Mouse (Mus musculus) ovary, adult 18-20 months (tissue): Measurements from ENCODE around the gene Rabep2.
A peak's percentile ranks its signal among the peaks of the same experiment; 100 is the strongest.

ENCODE experiments used
- DNase-seq: peaks from one replicate; pipeline ENCODE4 v3.0.0; 2022; ENCODE audit warnings: low spot score, mixed read lengths

Rabep2 gene

DNA sequence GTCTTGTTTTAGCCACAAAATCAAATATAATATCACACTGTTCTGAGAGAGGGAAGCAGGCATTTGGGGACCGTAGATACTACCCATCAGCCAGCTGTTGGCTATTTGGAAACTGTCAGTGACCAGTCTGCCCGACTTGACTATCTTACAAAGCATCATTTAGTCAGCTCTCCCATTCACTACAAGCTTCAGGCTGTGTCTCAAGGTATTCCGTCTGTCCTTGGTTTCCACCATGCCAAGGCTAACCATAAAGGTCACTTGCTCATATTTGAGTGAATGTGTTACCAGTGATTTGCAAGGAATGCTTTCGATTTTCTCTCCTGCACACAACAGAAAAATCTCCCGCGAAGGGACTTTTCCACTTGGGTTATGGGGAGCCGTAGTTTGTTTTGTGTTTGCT lies 6.2 kb downstream of the Rabep2 start:
- peak; percentile 29 for DNase-seq

DNA sequence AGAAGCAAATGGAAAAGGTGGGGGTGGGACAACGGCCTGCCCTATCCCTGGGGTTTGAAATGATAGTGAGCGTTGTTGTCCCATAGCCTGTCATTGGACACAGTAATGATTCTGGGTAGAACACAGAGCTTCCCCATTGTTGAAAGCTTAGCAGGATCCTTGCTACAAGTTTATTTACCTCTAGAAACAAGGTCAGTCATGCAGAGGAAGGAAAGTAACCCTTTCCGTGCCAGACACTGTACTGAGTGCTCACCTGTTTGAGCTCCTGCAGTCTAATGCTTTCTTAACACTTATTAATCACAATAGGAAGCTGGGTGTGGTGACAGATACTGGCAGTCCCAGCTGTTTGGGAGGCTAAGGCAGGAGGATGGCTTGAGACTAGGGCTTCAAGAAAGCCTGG lies 7.2 kb downstream of the Rabep2 start:
- no peak for DNase-seq

DNA sequence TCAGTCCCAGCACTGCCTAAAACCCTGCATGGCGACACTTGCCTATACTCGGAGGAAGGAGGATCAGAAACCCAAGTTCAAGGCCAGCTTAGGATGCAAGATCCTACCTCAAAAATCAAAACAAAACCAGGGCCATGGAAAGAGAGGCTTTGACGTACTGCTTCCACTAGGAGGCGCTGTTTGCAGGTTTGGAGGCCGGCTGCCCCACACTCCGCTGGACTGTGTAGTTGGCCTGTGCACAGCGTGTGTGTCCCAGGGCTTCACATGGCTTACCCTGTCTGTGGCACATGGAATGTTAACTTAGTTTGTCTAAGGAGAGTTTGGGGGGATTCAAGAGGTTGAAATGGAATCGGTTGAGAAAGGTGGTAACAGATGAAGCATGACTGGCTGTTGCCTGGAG lies 8.3 kb downstream of the Rabep2 start:
- no peak for DNase-seq

DNA sequence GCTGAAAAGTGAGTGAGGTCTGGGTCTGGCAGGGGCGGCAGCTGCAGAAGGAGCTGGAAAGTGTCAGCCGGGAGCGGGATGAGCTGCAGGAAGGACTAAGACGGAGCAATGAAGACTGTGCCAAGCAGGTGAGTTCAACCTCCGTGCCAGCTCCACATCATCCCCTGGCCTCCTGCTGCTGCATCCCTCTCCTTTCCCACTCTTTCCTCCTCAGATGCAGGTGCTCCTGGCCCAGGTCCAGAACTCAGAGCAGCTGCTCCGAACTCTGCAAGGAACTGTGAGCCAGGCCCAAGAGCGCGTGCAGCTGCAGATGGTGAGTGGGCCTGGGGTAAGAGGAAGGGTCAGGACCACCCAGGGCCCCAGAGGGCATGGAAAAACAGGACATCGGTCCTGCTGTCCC lies 11.6 kb downstream of the Rabep2 start:
- DNase-seq, result no peak

DNA sequence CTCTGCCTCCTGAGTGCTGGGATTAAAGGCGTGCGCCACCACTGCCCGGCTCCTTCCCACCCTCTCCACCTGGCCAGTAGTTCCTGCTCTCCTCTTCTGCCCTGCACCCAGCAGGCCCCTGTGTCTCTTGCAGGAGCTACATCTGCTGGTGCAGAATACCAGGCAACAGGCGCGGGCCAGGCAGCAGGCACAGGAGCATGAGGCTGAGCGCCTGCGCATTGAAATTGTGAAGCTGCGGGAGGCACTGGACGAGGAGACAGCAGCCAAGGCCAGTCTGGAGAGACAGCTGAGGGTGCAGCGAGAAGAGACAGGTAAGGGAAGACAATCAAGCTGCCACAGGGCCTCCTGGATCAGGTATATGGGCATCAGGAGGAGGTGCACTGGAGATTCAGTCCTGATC lies 15.4 kb downstream of the Rabep2 start:
- DNase-seq, result no peak

DNA sequence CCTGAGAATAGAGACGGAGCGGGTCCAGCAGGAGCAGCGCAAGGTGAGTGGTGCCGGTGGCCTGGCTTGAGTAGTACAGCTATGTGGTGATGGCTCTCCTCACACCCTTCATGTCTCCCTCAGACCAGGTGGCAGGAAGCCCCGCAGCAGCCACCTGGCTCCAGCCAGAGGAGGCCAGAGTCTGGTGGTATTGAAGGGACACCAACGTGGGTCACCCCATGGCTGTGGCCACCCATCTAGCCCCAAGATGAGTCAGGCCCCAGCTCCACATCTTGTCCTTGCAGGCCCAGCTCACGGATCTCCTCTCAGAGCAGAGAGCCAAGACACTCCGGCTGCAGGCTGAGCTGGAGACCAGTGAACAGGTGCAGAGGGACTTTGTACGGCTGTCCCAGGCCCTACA lies 16.0 kb downstream of the Rabep2 start:
- DNase-seq, result no peak

DNA sequence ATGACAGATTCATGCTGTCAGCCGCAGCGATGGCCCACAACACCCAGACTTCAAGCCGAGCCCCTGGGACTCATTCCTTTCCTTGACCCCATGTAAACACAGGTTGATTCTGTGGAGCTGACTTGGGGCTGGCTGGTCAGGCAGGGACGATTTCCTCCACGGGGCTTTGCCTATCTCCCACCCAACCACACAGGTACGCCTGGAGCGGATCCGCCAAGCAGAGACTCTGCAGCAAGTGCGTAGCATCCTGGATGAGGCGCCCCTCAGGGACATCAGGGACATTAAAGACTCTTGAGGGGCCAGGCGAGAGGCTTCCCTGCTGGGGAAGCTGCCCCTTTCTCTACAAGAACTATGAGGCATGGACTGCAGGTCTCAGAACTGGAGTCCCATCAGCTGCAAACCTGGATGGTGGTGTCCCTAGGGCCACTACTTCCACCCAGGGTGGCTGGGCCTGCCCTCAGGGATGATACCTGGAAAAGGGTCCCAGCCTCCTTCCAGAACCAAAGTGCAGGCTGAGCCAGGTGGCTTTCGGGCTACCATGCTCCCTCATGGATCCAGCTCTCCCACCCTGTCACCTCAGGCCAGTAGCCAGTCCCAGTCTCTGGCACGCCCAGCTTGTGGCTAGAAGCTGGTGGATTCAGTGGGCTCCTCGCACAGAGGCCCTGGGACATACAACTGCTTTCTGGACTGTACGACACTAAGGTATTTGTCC lies 16.7 kb downstream of the Rabep2 start:
- DNase-seq, result no peak

DNA sequence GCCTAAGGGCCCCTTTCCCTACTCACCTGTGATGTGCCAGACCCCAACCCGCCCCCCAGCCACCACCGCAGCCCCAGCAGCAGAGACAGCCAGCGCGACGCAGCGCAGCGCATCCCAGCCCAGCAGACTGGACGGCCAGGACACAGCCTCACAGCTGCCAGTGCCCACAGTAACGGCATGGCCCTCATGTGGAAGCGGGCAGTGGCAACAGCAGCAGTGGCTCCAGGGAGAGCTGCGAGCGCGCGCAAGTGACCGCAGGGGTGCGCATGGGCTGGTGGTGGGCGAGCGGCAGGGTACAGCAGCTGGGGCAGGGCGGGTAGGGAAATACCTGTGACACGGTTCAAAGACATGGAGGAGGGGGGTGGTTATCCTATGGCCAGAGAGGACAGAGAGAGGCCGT lies 17.7 kb downstream of the Rabep2 start:
- DNase-seq, result no peak

DNA sequence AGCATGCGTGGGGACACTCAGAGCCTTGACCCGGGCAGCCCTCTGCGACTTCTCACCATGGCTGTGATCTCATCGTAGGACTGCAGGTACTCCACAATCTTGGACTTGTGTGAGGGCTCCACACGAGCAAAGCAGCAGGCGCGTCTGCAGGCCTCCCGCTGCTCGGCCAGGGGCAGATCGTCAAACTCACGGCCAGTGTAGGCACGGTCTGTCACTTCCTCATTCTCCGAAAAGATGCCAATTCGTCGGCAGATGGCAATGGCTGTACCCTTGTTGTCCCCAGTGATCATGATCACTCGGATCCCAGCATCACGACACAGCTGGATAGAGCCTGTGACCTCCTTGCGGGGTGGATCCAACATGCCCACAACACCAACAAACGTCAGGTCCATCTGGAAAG lies 19.9 kb downstream of the Rabep2 start:
- DNase-seq, result no peak

DNA sequence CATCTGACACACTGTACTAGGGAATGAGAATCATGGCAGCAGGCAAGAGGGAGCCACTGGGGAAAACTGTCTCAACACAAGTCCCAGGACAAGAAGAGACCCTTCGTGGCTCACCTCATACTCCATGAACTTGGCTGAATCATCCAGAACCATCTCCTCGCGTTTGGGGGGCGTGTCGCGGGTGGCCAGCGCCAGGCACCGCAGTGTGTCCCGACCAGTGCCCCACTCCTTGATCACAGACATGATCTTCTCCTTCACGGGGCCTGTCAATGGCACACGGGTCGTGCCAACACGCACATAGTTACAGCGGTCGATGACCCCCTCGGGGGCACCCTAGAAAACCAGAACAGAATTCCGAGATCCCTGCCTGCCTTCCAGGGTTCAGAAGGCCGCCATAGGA lies 21.4 kb downstream of the Rabep2 start:
- no peak for DNase-seq

DNA sequence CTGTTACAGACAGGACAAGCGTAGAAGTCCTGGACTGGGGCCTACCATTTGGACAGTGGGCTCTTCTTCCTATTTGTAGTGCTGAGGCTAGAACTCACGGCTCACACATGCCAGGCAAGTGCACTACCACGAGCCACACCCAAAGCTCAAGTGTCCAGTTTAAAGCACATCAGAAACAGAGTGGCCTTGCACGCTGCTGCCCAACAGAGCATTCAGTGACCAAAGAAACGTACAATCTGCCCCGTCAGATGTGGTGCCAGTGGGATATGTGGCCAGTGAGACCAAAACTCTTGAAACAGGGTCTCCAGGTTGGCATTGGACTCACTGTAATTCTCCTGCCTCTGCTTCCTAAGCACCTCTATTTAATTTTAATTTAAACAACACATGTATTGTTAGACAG lies 22.1 kb downstream of the Rabep2 start:
- DNase-seq, result no peak

DNA sequence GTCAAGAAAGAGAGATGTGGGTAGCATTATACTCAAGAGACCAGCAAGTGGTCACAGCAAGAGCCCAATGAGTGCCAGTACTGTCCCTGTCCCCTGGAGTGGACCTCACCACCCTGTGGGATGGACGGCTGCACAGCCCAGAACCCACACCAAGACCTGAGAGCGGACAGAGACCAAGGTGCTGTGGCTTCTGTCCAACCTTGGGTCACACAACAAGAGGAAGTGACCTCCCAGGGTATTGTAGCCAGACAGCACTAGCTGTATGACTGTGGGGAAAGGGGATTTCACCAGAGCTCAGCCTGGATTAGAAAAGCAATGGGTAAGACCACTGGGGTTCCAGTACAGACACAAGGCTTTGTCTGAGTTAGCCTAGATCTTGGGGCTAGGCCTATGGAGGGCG lies 23.7 kb downstream of the Rabep2 start:
- no peak for DNase-seq

DNA sequence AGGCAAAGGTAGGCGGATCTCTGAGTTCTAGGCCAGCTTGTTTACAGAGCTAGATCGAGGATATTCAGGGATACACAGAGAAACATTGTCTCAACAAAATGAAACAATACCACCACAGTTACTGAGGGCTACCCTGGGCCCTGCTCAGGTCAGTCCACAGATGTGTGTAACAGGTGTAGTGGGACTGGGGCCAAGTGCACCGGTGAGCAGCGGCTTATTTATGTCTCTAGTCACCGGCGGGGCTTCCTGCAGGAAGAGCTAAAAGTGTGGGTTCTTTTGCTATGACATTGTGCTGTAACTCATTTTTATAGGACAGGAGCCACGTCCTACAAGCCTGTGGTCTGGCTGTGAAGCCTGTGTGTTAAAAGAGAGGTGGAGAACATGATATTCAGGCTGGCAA lies 25.3 kb downstream of the Rabep2 start:
- DNase-seq, result no peak

DNA sequence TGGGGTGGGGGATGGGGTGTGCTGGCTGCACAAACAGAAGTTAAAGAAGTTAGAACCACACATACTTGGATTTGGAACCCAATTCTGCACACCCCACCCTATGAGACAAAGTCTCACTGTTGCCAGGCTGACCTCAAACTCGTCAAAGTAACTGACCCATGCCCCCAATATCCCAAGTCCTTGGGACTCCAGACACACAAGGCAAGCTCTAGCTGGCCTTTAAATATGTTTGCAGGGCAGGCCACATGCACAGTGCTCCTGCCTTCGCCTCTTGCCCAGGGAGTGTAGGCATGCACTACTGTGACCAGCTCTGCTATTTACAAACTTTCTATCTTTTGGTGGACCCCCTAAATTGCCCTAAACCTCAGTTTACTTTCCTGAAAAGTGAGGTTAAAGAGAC lies 26.7 kb downstream of the Rabep2 start:
- DNase-seq, result no peak

DNA sequence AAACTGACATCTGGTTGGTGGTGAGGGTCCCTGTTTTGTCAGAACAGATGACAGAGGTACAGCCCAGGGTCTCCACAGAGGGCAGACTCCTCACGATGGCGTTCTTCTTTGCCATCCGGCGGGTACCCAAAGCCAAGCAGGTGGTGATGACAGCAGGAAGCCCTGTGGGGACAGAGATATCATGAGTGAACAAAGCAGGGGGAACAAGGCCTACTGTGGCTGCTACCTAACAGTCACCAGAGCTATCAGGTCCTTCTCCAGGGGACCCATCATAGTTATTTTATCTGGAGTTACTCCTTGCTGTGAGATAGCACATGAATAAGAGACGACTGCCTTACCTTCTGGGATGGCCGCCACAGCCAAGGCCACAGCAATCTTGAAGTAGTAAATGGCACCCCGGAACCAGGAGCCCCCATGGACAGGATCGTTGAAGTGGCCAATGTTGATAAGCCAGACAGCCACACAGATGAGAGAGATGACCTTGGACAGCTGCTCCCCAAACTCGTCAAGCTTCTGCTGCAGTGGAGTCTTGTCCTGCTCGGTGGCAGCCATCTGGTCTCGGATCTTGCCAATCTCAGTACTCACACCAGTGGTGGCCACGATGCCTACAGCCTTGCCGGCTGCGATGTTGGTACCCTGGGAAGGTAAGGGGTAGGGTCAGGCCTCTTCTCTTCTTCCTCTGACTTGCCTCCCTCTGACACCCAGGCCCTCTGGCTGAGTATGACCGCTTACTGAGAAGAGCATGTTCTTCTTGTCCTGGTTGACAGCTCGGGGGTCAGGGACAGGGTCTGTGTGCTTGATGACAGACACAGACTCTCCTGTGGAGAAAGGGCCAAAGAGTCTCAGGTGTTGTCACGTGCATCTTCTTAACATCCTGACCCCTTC lies 28.1 kb downstream of the Rabep2 start:
- no peak for DNase-seq

DNA sequence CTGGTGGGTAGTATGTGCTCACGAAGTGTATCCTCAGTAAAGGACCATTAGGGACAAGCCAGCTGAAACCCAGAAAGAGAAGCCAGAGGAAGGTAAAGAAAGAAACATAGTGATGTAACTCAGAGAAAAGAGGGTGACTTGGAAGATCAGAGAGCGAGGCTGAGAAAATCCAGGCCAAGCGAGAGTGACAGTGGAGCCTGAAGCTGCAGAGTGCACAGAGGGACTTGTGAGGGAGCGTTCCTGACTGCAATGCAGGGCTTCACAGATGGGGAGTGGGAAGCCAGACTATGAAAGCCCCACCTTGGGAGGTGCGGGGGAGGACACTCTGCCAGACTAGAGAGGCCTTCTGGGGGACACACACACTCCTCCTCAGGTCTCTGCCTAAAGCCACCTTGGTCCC lies 29.7 kb downstream of the Rabep2 start:
- DNase-seq, result no peak

DNA sequence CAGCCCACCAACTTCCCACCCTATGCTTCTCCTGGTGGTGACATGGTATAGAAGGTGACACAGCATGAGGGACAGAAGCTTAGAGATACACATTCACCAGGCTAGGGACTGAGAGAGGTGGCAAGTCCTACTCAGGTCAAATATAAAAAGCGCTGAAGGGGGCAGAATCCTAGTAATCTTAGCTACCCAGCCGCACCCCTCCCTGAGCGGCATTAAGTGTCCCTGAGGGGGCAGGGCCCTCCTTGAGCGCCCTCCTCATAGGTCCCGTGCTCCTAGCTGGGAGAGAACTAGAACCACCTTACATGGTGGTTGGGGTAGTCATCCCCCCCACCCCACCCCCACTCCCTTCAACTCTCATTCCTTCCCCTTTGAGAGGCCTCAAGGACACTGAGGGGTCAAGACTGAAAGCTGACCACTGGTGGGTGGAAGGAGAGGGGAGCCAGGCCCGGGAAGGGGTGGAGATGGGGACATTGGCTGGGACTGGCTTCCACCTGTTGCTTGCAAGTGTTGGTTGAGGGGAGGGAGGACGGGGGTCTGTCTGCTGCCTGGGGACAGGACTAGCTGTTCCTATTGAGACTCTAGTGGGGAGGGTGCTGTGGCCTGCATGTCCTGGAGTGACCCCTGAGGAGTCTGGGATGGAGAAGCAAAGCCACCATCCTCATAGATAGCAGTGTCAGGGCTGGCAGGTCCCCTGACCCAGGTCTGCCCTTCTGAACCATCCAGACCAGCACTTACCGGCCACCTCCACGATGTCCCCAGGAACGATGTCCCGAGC lies 30.5 kb downstream of the Rabep2 start:
- DNase-seq, result no peak

DNA sequence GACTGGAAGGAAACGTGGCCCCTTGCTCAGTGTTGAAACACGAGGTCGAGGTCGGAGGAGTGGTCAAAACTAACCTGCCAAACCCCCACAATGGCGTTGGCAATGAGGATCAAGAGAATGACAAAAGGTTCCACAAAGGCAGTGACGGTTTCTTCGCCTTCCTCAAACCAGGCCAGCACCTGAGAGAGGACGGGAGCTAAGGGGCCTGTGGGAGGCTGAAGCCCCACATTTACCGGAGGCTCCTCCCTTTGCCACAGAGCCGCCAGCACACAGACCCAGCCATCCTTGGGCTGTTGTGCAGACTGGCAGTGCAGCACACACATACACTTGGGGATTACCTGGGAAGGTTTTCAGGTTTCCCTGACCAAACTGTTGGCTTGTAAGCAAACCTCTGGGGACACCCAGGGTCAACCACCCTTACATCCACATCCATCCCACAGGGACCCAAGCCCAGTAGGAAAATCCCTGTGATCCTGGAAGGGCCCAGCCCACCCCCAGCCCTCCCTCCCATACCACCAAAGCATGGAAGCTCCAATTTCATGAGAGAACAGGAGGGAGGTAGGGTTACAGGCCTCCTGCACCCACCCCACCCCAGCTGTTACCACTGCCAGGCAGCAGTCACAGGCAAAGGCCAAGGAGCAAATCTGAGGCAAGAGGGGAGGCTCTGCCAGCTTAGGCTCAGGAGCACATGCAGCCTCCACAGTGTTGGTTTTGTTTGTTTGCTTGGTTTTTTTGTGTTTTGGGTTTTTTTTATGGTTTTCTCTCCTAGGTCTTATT lies 32.3 kb downstream of the Rabep2 start:
- no peak for DNase-seq

DNA sequence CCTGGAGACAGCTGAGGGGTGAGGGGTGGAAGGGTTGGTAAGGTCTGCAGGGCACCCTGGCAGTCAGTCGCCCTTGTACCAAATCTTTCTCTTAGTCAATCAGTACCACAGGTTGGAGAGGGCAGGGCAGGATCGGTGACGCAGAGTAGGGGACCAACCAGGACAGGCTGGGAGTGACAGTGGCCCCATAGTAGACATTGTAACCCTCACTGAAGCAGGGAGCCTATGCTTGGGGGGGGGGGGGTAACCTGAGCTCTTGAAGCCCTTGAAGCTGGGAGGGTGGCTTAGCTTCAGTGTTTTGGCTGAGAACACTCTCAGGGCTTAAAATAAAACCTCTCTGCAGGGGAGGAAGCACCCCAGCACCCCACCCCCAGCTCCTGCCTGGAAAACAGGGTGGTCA lies 33.1 kb downstream of the Rabep2 start:
- DNase-seq, result no peak

DNA sequence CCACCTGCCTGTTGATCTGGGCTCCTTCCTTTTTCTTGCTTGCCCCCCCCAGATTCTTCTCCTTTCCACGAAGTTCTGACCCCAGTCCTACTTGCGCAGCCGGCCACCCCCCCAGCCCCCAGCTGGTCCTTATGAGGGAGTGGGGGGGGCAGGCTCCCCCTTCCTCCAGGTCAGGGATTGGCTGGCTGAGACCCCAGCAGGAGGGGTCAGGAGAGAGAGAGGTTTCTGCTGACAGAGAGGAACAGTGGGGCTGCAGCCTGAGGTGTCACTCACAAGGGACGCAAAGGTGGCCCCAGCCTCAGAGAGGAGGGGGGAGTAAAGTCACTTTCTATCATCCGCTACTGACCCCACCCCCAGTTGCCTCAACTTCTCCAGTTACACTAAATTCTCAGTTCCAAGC lies 34.4 kb downstream of the Rabep2 start, which contains the start of gene Atp2a1:
Atp2a1 (minus strand) TSS at position 105 of the 400 bp plus-strand sequence.
- DNase-seq, result no peak

DNA sequence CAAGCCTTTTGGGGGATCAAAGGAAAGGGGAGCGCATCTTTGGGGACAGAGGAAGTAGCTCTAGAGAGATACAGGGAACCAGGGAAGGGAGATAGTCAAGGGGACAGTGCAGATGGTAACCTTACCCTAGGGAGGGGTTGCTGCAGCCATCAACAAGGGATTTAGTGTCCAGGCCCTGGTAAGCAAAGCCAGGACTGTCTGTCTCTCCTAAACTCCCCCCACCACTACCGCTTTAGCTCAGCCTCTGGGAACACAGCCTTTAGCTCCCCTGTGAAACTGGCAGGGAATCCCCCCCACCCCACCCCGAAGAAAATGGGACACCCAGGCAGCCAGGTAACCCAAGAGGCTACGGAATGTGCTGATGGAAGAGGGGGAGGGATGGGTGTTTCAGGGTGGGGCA lies 35.0 kb downstream of the Rabep2 start:
- no peak for DNase-seq

DNA sequence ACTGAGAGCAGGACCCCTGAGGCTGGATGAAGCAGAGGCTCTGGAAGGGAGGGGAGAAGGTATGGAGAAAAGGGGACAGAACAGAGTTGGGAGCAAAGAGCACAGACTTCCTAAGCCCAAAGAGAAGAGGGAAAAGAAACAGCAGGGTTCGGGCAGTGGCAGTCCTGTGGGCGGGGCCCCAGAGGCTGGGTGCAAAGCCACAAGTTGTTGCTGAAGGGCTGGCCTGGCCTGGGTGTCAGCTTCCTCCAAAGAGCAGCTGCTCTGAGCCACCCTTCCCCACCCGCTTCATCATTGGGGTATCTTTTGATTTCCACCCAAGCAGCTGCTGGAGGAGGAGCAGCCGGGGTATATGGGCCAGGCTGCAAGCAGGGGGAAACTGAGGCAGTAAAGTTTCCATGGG lies 35.6 kb downstream of the Rabep2 start:
- DNase-seq, result no peak
